Mouse (Mus musculus) kidney, adult 2 months (tissue): ENCODE measurements around the gene Lurap1. TPM values are rescaled to one million over a fixed set of nuclear protein-coding genes. Genes with fewer than 3 reads are reported as not detected.

Source experiments
- DNase-seq: peaks from one replicate; pipeline ENCODE4 v3.0.0; 2021
- H3K27ac ChIP-seq: fragments of 200-500 bp; 2 replicates; pipeline ENCODE4 v1.5.1; 2012; ENCODE audit warnings: low read depth, low read length, control low read depth, inconsistent platforms; ENCODE audit not compliant: insufficient read depth
- H3K27me3 ChIP-seq: fragments of 200-500 bp; replicated peaks from 2 replicates; pipeline ENCODE4 v1.6.1; 2012; ENCODE audit warnings: mild to moderate bottlenecking, moderate library complexity, low read length, inconsistent platforms; ENCODE audit not compliant: control insufficient read depth, insufficient read depth
- H3K36me3 ChIP-seq: fragments of 200-500 bp; 2 replicates; pipeline ENCODE4 v1.6.1; 2012; ENCODE audit warnings: mild to moderate bottlenecking, moderate library complexity, low read length, inconsistent platforms; ENCODE audit not compliant: control insufficient read depth, insufficient read depth
- H3K4me1 ChIP-seq: fragments of 200-500 bp; 2 replicates; pipeline ENCODE4 v1.6.1; 2011; ENCODE audit warnings: low read length; ENCODE audit not compliant: control insufficient read depth, insufficient read depth
- H3K4me3 ChIP-seq: fragments of 200-500 bp; 2 replicates; pipeline ENCODE4 v1.5.1; 2011; ENCODE audit warnings: mild to moderate bottlenecking, low read depth, low read length, control low read depth; ENCODE audit not compliant: insufficient read depth
- CTCF ChIP-seq: fragments of 200-500 bp; conservative IDR thresholded peaks from 2 replicates; pipeline ENCODE4 v1.5.1; 2011; ENCODE audit warnings: low read depth, mild to moderate bottlenecking, control low read depth, low read length, moderate library complexity, mixed read lengths; ENCODE audit not compliant: insufficient read depth, insufficient read length
- POLR2A ChIP-seq: fragments of 200-500 bp; IDR thresholded peaks from one replicate; pipeline ENCODE4 v1.6.1; 2011; ENCODE audit warnings: low read depth, low read length, control low read depth
- WGBS: fragments of 180-500 bp; shearing (Covaris S2); methylation state at CpG from one replicate; pipeline ENCODE4 v1.1.7; 2018; 5-methylcytosine and 5-hydroxymethylcytosine counted together
- polyA plus RNA-seq: library from polyadenylated mRNA; depleted of rRNA; stranded (reverse); fragments of >200 nt; gene quantifications from 2 replicates; pipeline ENCODE4 v1.2.3, GENCODE M21; 2012

Gene Lurap1
- polyA plus RNA-seq, 1 experiment, result 6.3 TPM

- peak overlapping the region; percentile 88 for H3K27ac ChIP-seq
- no peaks in the 10 kb centered on the region for H3K36me3 ChIP-seq
- DNase-seq, result peak; percentile 93
- H3K4me3 ChIP-seq, result no peak overlapping the region
- H3K27me3 ChIP-seq, result no peaks in the 10 kb centered on the region
- TF ChIP-seq POLR2A, result no peak
- TF ChIP-seq CTCF, result no peak
- peaks cover 15% of the 10 kb centered on the region for H3K4me1 ChIP-seq
- WGBS, result 16% methylated on average over 5 of the region's 5 CpGs
Measured at GRCm38 (mm10) chr4:116177140-116177539, 26.0 kb upstream of the Lurap1 start.

GRCm38 (mm10) chr4:116176543-116176988 is 25.4 kb upstream of the Lurap1 start:
- peak overlapping the region; percentile 9; the same call in 1 of the 2 replicates for H3K4me3 ChIP-seq
- peaks cover 15% of the 10 kb centered on the region for H3K4me1 ChIP-seq
- peak; percentile 90 for DNase-seq
- peak overlapping the region; percentile 88 for H3K27ac ChIP-seq
- H3K27me3 ChIP-seq, result no peaks in the 10 kb centered on the region
- TF ChIP-seq CTCF, result no peak
- no peak for TF ChIP-seq POLR2A
- no peaks in the 10 kb centered on the region for H3K36me3 ChIP-seq
- 13% methylated on average over 10 of the region's 10 CpGs for WGBS

- DNase-seq, result no peak
- no peak for TF ChIP-seq POLR2A
- no peak for TF ChIP-seq CTCF
- H3K27ac ChIP-seq, result peak overlapping the region; percentile 88
- H3K36me3 ChIP-seq, result no peaks in the 10 kb centered on the region
- 64% methylated on average over 7 of the region's 7 CpGs for WGBS
- 0 out of 2 replicates have a peak overlapping the region, but pooled peaks have one; percentile 9 for H3K4me3 ChIP-seq
- H3K27me3 ChIP-seq, result no peaks in the 10 kb centered on the region
- peaks cover 15% of the 10 kb centered on the region for H3K4me1 ChIP-seq
Measured at GRCm38 (mm10) chr4:116175711-116176542, 24.8 kb upstream of the Lurap1 start.

GRCm38 (mm10) chr4:116175136-116175535 is 24.0 kb upstream of the Lurap1 start:
- TF ChIP-seq POLR2A, result no peak
- no peak for TF ChIP-seq CTCF
- DNase-seq, result no peak
- Histone ChIP-seq H3K4me1 (peaks cover 15% of the 10 kb centered on the region), H3K36me3 (no peaks in the 10 kb centered on the region), H3K4me3 (no peak overlapping the region), H3K27ac (peak overlapping the region; percentile 92), H3K27me3 (no peaks in the 10 kb centered on the region)

GRCm38 (mm10) chr4:116174466-116175116 is 23.5 kb upstream of the Lurap1 start:
- WGBS, result 46% methylated on average over 6 of the region's 6 CpGs
- DNase-seq, result peak; percentile 84
- peak overlapping the region; percentile 92 for H3K27ac ChIP-seq

GRCm38 (mm10) chr4:116173752-116174151 is 22.6 kb upstream of the Lurap1 start:
- no peak for TF ChIP-seq POLR2A
- TF ChIP-seq CTCF, result no peak
- 93% methylated on average over 4 of the region's 4 CpGs for WGBS
- Histone ChIP-seq H3K27me3 (no peaks in the 10 kb centered on the region), H3K27ac (no peak overlapping the region), H3K36me3 (no peaks in the 10 kb centered on the region), H3K4me1 (peaks cover 15% of the 10 kb centered on the region), H3K4me3 (no peak overlapping the region)
- DNase-seq, result no peak

More at GRCm38 (mm10) chr4:116174466-116175116, 23.5 kb upstream of the Lurap1 start:
- Histone ChIP-seq H3K27me3 (no peaks in the 10 kb centered on the region), H3K4me3 (no peak overlapping the region), H3K4me1 (peaks cover 15% of the 10 kb centered on the region), H3K36me3 (no peaks in the 10 kb centered on the region)
- TF ChIP-seq POLR2A (no peak), CTCF (no peak)

- 94% methylated on average over 6 of the region's 6 CpGs for WGBS
- DNase-seq, result no peak
- Histone ChIP-seq H3K27me3 (no peaks in the 10 kb centered on the region), H3K27ac (peak within 1 kb of the TSS; percentile 78), H3K4me1 (peaks cover 15% of the 10 kb centered on the region), H3K36me3 (no peaks in the 10 kb centered on the region), H3K4me3 (no peak within 1 kb of the TSS)
- TF ChIP-seq POLR2A (no peak), CTCF (no peak)
Measured at GRCm38 (mm10) chr4:116173072-116173471, 21.9 kb upstream of the Lurap1 start, which contains the start of the genes 1700042G07Rik and Gm49337. Gene 1700042G07Rik (plus strand): TSS chr4:116173372. Gene Gm49337 (plus strand): TSS chr4:116173384.
